Mouse (Mus musculus) ES-Bruce4 (cell line): ENCODE measurements at regions not wholly inside any gene's neighbourhood (a gene's known extent, or its start where the extent isn't known, plus 50 kb on each side); places are given as distances from the start of the nearest gene placed in this dataset.

Source experiments
- CTCF ChIP-seq: IDR thresholded peaks from one replicate; pipeline ENCODE4 v1.8.1; 2011; ENCODE audit warnings: low read depth, low read length
- EP300 ChIP-seq: IDR thresholded peaks from 2 replicates; pipeline ENCODE4 v1.6.1; 2011; ENCODE audit warnings: low read depth, low read length; ENCODE audit not compliant: insufficient read depth
- POLR2A ChIP-seq: IDR thresholded peaks from one replicate; pipeline ENCODE4 v1.8.1; 2011; ENCODE audit warnings: low read length; ENCODE audit not compliant: insufficient read depth

- TF ChIP-seq EP300, result no peak
- TF ChIP-seq CTCF, result no peak
- no peak for TF ChIP-seq POLR2A
Measured at GRCm38 (mm10) chr2:172627353-172628306, 78.2 kb downstream of the Tfap2c start.
